Comparison of ENCODE assay signal across 18 mouse cellular contexts in the genomic region with DNA sequence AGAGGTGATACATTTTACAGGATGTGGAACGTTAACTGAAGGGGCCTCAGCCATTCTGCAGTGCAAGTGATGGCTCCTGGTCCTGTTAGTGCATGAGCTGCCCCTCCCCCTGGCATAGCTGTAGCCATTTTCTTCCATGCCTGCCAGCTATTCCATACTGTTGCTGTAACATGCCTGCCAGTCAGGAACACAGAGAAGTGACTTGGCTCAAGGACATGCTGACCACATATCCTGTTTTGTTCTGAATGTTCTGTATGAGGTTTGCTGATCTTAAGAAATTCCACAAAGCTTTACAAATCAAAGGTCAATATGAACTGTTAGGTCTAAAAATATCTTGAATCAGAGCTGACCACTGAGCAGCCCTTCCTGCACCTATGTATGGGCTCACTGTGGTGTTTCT. TPM values are rescaled to one million over a fixed set of nuclear protein-coding genes. Genes with fewer than 3 reads are reported as not detected.
DNase-seq lines count a peak whose midpoint lies in the region.
"Had no signal": no experiment of that assay in that cellular context is flagged by ENCODE, and none has a peak within 500 bp of the region (broad histone marks: within the 10 kb centered on the region; RNA-seq: fewer than 3 reads in every experiment).

No protein-coding gene starts in this region.

- peak; percentile 45 for DNase-seq in adrenal gland, postnatal 10 days
- DNase-seq in adrenal gland, postnatal 4 days (ENCODE audit: low spot score in 2 of 2), result no peak
- DNase-seq in kidney, postnatal 14 days, result peak; percentile 36
- no peak for DNase-seq in kidney, adult 18-20 months
- peak; percentile 58 for DNase-seq in lung, postnatal 10 days
- no peak for DNase-seq in lung, postnatal 14 days
- peak; percentile 25 to 71 for DNase-seq in lung, postnatal 4 days
- no peak for DNase-seq in urinary bladder, postnatal 4 days (ENCODE audit: low spot score in 2 of 2)
- DNase-seq: cerebellum, adult 2 months; gastrocnemius, postnatal 14 days; heart, adult 2 months; heart, postnatal 4 days; kidney, postnatal 4 days; midbrain, embryonic 14.5 days; thymus, postnatal 25 days had no signal

RNA-seq across cellular contexts. Expression of a gene that starts 7.3 kb away (rescaled TPM):
- total RNA-seq in adrenal gland, postnatal 10 days (2021), result 10 to 100 TPM; 27.4 to 27.9 TPM
- total RNA-seq in adrenal gland, postnatal 4 days (2021), result 10 to 100 TPM; 19.9 to 21.6 TPM

RNA-seq across cellular contexts. Expression of a gene that starts 24.6 kb away (rescaled TPM):
- 10 to 100 TPM; 43.5 to 53.2 TPM for total RNA-seq in adrenal gland, postnatal 10 days (2021)
- 10 to 100 TPM; 46.2 to 47.3 TPM for total RNA-seq in adrenal gland, postnatal 4 days (2021)

RNA-seq across cellular contexts. Expression of a gene that starts 27.4 kb away (rescaled TPM):
- total RNA-seq in adrenal gland, postnatal 10 days (2021), result 1 to 10 TPM; 1.9 to 2.0 TPM
- total RNA-seq in adrenal gland, postnatal 4 days (2021), result 1 to 10 TPM; 1.3 TPM
- total RNA-seq: common myeloid progenitor, adult 5-6 weeks; megakaryocyte progenitor cell, adult 5-6 weeks; MEL had no signal

RNA-seq across cellular contexts. Expression of a gene that starts 34.7 kb away (rescaled TPM):
- total RNA-seq in adrenal gland, postnatal 10 days (2021), result 10 to 100 TPM; 18.1 TPM
- total RNA-seq in adrenal gland, postnatal 4 days (2021), result 10 to 100 TPM; 25.1 to 26.2 TPM

RNA-seq across cellular contexts. Expression of a gene that starts 41.7 kb away (rescaled TPM):
- 10 to 100 TPM; 55.6 to 58.2 TPM for total RNA-seq in adrenal gland, postnatal 10 days (2021)
- total RNA-seq in adrenal gland, postnatal 4 days (2021), result 10 to 100 TPM; 27.3 to 33.4 TPM

Comparison
In these comparisons a context has a peak if more than half of its experiments do, and no peak if none do; other contexts are left out.
1. DNase-seq: peak in adrenal gland, postnatal 10 days (single experiment), kidney, postnatal 14 days (single experiment), lung, postnatal 10 days (single experiment) and lung, postnatal 4 days (2 of 2); none in adrenal gland, postnatal 4 days (0 of 2), kidney, adult 18-20 months (single experiment), lung, postnatal 14 days (single experiment) and urinary bladder, postnatal 4 days (0 of 2).